Mouse (Mus musculus) hindbrain, postnatal 0 days (tissue): ENCODE data around the gene Cyp2d40. TPM values are rescaled to one million over a fixed set of nuclear protein-coding genes. Genes with fewer than 3 reads are reported as not detected.
"Not testable (repeated sequence)": the region's sequence is repeated elsewhere in the genome, so short reads cannot be mapped to it uniquely, and the experiment has no call there.

Experiments
- ATAC-seq: fragments of 200-750 bp; cut with Nextera tagmentation; 2 replicates; pipeline ENCODE4 v1.8.0; 2017; ENCODE audit warnings: mild to moderate bottlenecking, moderate TSS enrichment, moderate library complexity
- DNase-seq: peaks from one replicate; pipeline ENCODE4 v3.0.0-alpha.2; 2015; ENCODE audit warnings: low spot score
- H3K27ac ChIP-seq: fragments of 300-500 bp; sonication (generic); 2 replicates; pipeline ENCODE4 v1.5.1; 2014; ENCODE audit warnings: mild to moderate bottlenecking
- H3K27me3 ChIP-seq: fragments of 300-500 bp; sonication (generic); 2 replicates; pipeline ENCODE4 v1.6.1; 2014; ENCODE audit warnings: low read length, mixed read lengths; ENCODE audit not compliant: insufficient read depth
- H3K36me3 ChIP-seq: fragments of 300-500 bp; sonication (generic); 2 replicates; pipeline ENCODE4 v1.6.1; 2014; ENCODE audit warnings: low read length, mixed read lengths; ENCODE audit not compliant: insufficient read depth
- H3K4me1 ChIP-seq: fragments of 300-500 bp; sonication (generic); 2 replicates; pipeline ENCODE4 v1.6.1; 2014; ENCODE audit warnings: antibody characterized with exemption, low read length, mixed read lengths; ENCODE audit not compliant: insufficient read depth
- H3K4me2 ChIP-seq: fragments of 300-500 bp; sonication (generic); 2 replicates; pipeline ENCODE4 v1.6.1; 2014; ENCODE audit warnings: low read depth, mild to moderate bottlenecking, low read length, moderate library complexity, mixed read lengths
- H3K4me3 ChIP-seq: fragments of 300-500 bp; sonication (generic); 2 replicates; pipeline ENCODE4 v1.5.1; 2014; ENCODE audit warnings: low read length
- H3K9ac ChIP-seq: fragments of 300-500 bp; sonication (generic); replicated peaks from 2 replicates; pipeline ENCODE4 v1.6.1; 2014; ENCODE audit warnings: mild to moderate bottlenecking, low read length, moderate library complexity, mixed read lengths
- H3K9me3 ChIP-seq: fragments of 300-500 bp; sonication (generic); 2 replicates; pipeline ENCODE4 v1.6.1; 2016; ENCODE audit warnings: low read length, mixed read lengths
- CTCF ChIP-seq: IDR thresholded peaks from 2 replicates; pipeline ENCODE4 v1.5.1; 2016; ENCODE audit warnings: antibody characterized with exemption, control low read depth, low read depth
- WGBS: fragments of 180-500 bp; shearing (Covaris S2); extraction: QIAGEN DNeasy Blood & Tissue Kit; methylation state at CpG from one replicate; pipeline ENCODE4 v1.1.7; 2014; 5-methylcytosine and 5-hydroxymethylcytosine counted together
- microRNA-seq, 2 experiments: library from miRNA; unstranded; fragments of <30 nt; microRNA quantifications; one replicate each; pipeline ENCODE4; 2016
- polyA plus RNA-seq: library from polyadenylated mRNA; unstranded; fragments of >200 nt; fragmentation: Nextera tagmentation; extraction: Ambion mirVana; gene quantifications from 2 replicates; pipeline ENCODE4 v1.2.1, GENCODE M21; 2015
- total RNA-seq: library from RNA; depleted of rRNA; stranded (reverse); fragments of >200 nt; gene quantifications from 2 replicates; pipeline ENCODE4 v1.2.3, GENCODE M21; 2014; rRNA removed

The Cyp2d40 gene
- total and polyA plus RNA-seq, 2 experiments from 2014 or later: not detected

DNA sequence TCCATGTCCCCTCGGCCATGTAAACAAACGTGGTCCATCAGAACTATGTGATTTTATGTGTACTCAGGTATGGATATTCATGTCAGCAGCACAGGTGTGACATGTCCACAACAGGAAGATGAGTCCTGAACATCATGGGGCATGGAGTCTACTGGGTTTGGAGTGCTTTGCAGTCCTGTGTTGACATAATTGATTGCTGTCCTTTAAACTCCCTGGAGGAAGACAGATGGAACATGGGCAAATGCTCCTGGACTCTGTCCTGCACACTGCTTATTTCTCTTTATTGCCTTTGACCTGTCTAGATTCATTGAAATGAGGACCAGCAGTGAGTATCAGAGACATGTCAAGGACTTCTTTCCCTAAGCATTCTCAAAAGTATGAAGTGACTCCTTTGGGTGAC is 2.0 kb upstream of the Cyp2d40 start:
- Histone ChIP-seq H3K36me3 (no peaks in the 10 kb centered on the region), H3K4me1 (no peaks in the 10 kb centered on the region), H3K27me3 (no peaks in the 10 kb centered on the region), H3K9me3 (no peaks in the 10 kb centered on the region), H3K4me2 (no peak overlapping the region), H3K27ac (no peak overlapping the region), H3K4me3 (no peak overlapping the region), H3K9ac (no peak overlapping the region)
- 87% methylated on average over 2 of the region's 2 CpGs for WGBS
- ATAC-seq (no peak), DNase-seq (no peak)
- TF ChIP-seq CTCF: no peak

DNA sequence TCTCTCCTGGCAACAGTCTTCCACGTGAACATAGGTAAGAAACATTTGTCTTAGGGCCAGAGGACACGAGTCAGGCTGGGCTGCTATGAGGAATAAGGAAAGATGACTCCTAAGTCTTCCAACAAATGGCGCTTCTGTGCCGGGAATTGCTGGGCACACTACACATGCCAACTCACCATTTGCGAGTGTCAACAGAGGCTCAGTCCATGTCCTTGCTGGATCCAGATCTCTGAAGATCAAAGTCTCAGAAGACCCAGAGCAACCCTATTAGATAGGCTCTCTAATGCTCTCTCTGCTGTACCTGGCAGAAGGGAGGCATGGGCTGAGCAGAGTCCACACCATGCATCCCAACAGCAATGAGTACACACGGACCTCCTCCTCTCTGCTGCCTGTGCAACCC is 898 bp upstream of the Cyp2d40 start:
- no peak overlapping the region for H3K9ac ChIP-seq

DNA sequence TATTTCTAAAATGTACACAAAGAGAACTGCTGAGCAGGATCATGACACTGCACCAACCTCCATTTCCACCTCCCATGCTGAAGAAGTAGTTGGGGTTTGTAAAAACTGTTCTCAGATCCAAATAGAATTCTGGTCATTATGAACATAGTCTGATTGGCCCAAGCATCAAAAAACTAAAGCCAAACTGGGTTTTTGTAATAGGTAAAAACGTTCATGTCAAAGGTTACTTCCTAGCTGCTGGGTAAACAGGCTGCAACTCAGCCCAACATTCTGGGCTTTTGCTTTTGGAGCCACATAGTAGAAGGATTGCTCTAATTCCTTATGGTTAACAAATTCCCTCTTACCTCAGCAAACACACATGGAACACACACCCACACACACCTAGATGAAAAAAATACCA is 15.8 kb downstream of the Cyp2d40 start:
- Histone ChIP-seq H3K4me2 (no peak overlapping the region), H3K9ac (no peak overlapping the region), H3K27me3 (no peaks in the 10 kb centered on the region), H3K4me1 (no peaks in the 10 kb centered on the region), H3K36me3 (no peaks in the 10 kb centered on the region), H3K9me3 (no peaks in the 10 kb centered on the region), H3K4me3 (no peak overlapping the region), H3K27ac (no peak overlapping the region)
- ATAC-seq (no peak), DNase-seq (no peak)
- WGBS: 37% methylated on average over 1 of the region's 1 CpGs
- TF ChIP-seq CTCF: no peak

More for the DNA sequence above, 898 bp upstream of the Cyp2d40 start:
- DNase-seq: no peak
- no peak for TF ChIP-seq CTCF
- Histone ChIP-seq H3K36me3 (no peaks in the 10 kb centered on the region), H3K4me2 (no peak overlapping the region), H3K4me3 (no peak overlapping the region), H3K4me1 (no peaks in the 10 kb centered on the region), H3K27ac (no peak overlapping the region), H3K9me3 (no peaks in the 10 kb centered on the region), H3K27me3 (no peaks in the 10 kb centered on the region)
- WGBS: 86% methylated on average over 6 of the region's 6 CpGs
- no peak for ATAC-seq

GRCm38 (mm10) chr15:82747516-82747915 is 16.5 kb downstream of the Cyp2d40 start:
- 62% methylated on average over 1 of the region's 1 CpGs for WGBS
- no peak for TF ChIP-seq CTCF
- DNase-seq: no peak

GRCm38 (mm10) chr15:82733331-82733925 is 30.6 kb downstream of the Cyp2d40 start:
- not testable (repeated sequence) for H3K4me3 ChIP-seq, H3K27me3 ChIP-seq, H3K4me2 ChIP-seq, H3K9ac ChIP-seq, H3K36me3 ChIP-seq, H3K9me3 ChIP-seq, H3K27ac ChIP-seq, DNase-seq, ATAC-seq, H3K4me1 ChIP-seq
- 89% methylated on average over 4 of the region's 4 CpGs for WGBS

More at GRCm38 (mm10) chr15:82747516-82747915, 16.5 kb downstream of the Cyp2d40 start:
- no peak overlapping the region for H3K27ac ChIP-seq
- no peaks in the 10 kb centered on the region for H3K4me1 ChIP-seq
- no peak overlapping the region for H3K9ac ChIP-seq
- H3K4me3 ChIP-seq: no peak overlapping the region
- no peaks in the 10 kb centered on the region for H3K9me3 ChIP-seq
- no peak overlapping the region for H3K4me2 ChIP-seq
- ATAC-seq: no peak
- H3K27me3 ChIP-seq: no peaks in the 10 kb centered on the region
- no peaks in the 10 kb centered on the region for H3K36me3 ChIP-seq

Small RNA genes within 50 kb of the gene (microRNA-seq; reads per million reads assigned to microRNA genes)
- 0 reads per million in 2 experiments for gene Gm27618

Other genes with a start within 250 kb of the Cyp2d40 start
- gene Cyp2d12, start 209.1 kb downstream of the Cyp2d40 start, total RNA-seq: not detected in 2 replicates
- not detected in 2 replicates for gene Cyp2d12, start 209.1 kb downstream of the Cyp2d40 start, polyA plus RNA-seq
- gene Cyp2d34, start 143.2 kb downstream of the Cyp2d40 start, total RNA-seq: not detected in 2 replicates
- gene Cyp2d34, start 143.2 kb downstream of the Cyp2d40 start, polyA plus RNA-seq: not detected in 2 replicates
- not detected in 2 replicates for gene Cyp2d26, start 30.1 kb upstream of the Cyp2d40 start, total RNA-seq
- gene Cyp2d26, start 30.1 kb upstream of the Cyp2d40 start, polyA plus RNA-seq: not detected in 2 replicates
- 89.2 and 98.3 TPM in 2 replicates for gene Tcf20, start 223.7 kb upstream of the Cyp2d40 start, total RNA-seq
- 8.6 and 8.8 TPM in 2 replicates for gene Tcf20, start 223.7 kb upstream of the Cyp2d40 start, polyA plus RNA-seq